Mouse (Mus musculus): Measurements from ENCODE around the gene Igsf11. TPM values are rescaled to one million over a fixed set of nuclear protein-coding genes. Genes with fewer than 3 reads are reported as not detected.
A peak's percentile ranks its signal among the peaks of the same experiment; 100 is the strongest.

The Igsf11 gene
- total and polyA plus RNA-seq, 2 experiments from 2014 or later: 0.07 to 0.19 TPM

DNA sequence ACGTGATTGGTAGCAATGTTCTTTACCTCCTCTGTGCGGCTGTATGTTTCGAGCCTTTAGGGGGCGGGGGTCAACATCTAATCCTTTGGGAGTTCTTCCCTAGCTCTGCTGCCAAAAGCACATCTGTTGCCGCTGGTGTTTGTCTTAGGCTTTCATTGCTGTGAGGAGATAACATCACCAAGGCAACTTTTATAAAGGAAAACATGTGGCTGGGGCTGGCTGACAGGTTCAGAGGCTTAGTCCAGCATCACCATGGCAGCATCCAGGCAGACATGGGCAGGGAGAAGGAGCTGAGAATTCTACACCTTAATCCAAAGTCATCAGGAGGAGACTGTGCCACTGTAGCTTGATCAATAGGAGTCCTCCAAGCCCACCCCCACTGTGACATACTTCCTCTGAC, 173.1 kb downstream of the Igsf11 start:
- Histone ChIP-seq H3K4me1 (ENCODE audit: control insufficient read depth, insufficient read depth) (no peaks in the 10 kb centered on the region), H3K4me3 (ENCODE audit: low read depth, low read length) (no peak overlapping the region), H3K27ac (ENCODE audit: low read depth) (no peak overlapping the region), H3K9ac (replicated peaks; ENCODE audit: low read depth, low read length) (no peak overlapping the region), H3K9me3 (replicated peaks; ENCODE audit: control insufficient read depth, low read length) (no peaks in the 10 kb centered on the region), H3K4me2 (ENCODE audit: low read depth, low read length) (no peak overlapping the region), H3K27me3 (ENCODE audit: control insufficient read depth, insufficient read depth, low read length) (no peaks in the 10 kb centered on the region), H3K36me3 (replicated peaks; ENCODE audit: control insufficient read depth, insufficient read depth, low read length) (no peaks in the 10 kb centered on the region)
- DNase-seq (ENCODE audit: low spot score) (no peak), ATAC-seq (ENCODE audit: insufficient read depth, low read depth) (0 out of 2 replicates have a peak, but pooled peaks have one; percentile 8)
- 25% methylated on average over 5 of the region's 5 CpGs for WGBS
- TF ChIP-seq CTCF (IDR thresholded peaks at IDR 0.05; ENCODE audit: low read depth): no peak
- no peak for TF ChIP-seq EP300 (IDR thresholded peaks at IDR 0.05; ENCODE audit: low read depth)

DNA sequence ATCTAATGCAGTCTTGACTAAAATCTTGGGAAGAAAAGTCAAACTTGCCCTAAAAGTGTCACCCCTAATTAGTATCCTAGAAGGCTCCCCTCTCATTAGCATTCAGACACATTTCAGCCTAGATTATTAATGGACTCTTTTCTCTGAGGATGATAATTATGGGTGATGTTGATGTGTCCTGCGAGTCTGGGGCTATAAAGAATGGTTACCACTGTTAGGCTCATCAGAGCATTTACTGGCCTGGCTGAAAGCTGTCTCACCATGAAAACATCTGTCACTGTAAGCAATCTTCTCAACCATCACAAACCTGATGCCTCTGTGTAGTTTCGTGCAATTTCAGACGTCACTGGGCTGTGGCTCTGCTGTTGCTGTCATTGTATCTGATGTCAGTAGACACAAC, 179.0 kb downstream of the Igsf11 start:
- Histone ChIP-seq H3K4me1 (ENCODE audit: control insufficient read depth, insufficient read depth) (no peaks in the 10 kb centered on the region), H3K36me3 (replicated peaks; ENCODE audit: control insufficient read depth, insufficient read depth, low read length) (no peaks in the 10 kb centered on the region), H3K27me3 (ENCODE audit: control insufficient read depth, insufficient read depth, low read length) (no peaks in the 10 kb centered on the region), H3K4me3 (ENCODE audit: low read depth, low read length) (no peak overlapping the region), H3K4me2 (ENCODE audit: low read depth, low read length) (no peak overlapping the region), H3K27ac (ENCODE audit: low read depth) (no peak overlapping the region), H3K9me3 (replicated peaks; ENCODE audit: control insufficient read depth, low read length) (no peaks in the 10 kb centered on the region), H3K9ac (replicated peaks; ENCODE audit: low read depth, low read length) (no peak overlapping the region)
- DNase-seq (ENCODE audit: low spot score) (no peak), ATAC-seq (ENCODE audit: insufficient read depth, low read depth) (no peak)
- WGBS: 70% methylated on average over 3 of the region's 3 CpGs
- TF ChIP-seq EP300 (IDR thresholded peaks at IDR 0.05; ENCODE audit: low read depth) (no peak), CTCF (IDR thresholded peaks at IDR 0.05; ENCODE audit: low read depth) (no peak)

Other genes with a start within 250 kb of the Igsf11 start
- 60.6 and 63.5 TPM in 2 replicates for gene Arhgap31, start 179.4 kb upstream of the Igsf11 start, total RNA-seq (2014; rRNA removed; ENCODE audit: low replicate concordance)
- gene Arhgap31, start 179.4 kb upstream of the Igsf11 start, polyA plus RNA-seq (2015; fragmentation: Nextera tagmentation; extraction: Ambion mirVana): 15.0 and 15.7 TPM in 2 replicates
- gene B4galt4, start 150.4 kb upstream of the Igsf11 start, total RNA-seq (2014; rRNA removed; ENCODE audit: low replicate concordance): 12.4 and 26.6 TPM in 2 replicates
- gene B4galt4, start 150.4 kb upstream of the Igsf11 start, polyA plus RNA-seq (2015; fragmentation: Nextera tagmentation; extraction: Ambion mirVana): 12.6 and 14.5 TPM in 2 replicates
- gene Upk1b, start 92.3 kb upstream of the Igsf11 start, total RNA-seq (2014; rRNA removed; ENCODE audit: low replicate concordance): 19.4 and 75.5 TPM in 2 replicates
- 13.8 and 13.9 TPM in 2 replicates for gene Upk1b, start 92.3 kb upstream of the Igsf11 start, polyA plus RNA-seq (2015; fragmentation: Nextera tagmentation; extraction: Ambion mirVana)
- gene 4930435E12Rik, start 63.9 kb upstream of the Igsf11 start, total RNA-seq (2014; rRNA removed; ENCODE audit: low replicate concordance): not detected in 2 replicates
- gene 4930435E12Rik, start 63.9 kb upstream of the Igsf11 start, polyA plus RNA-seq (2015; fragmentation: Nextera tagmentation; extraction: Ambion mirVana): not detected in 2 replicates